Mouse (Mus musculus): ENCODE measurements at regions not wholly inside any gene's neighbourhood (a gene's known extent, or its start where the extent isn't known, plus 50 kb on each side); places are given as distances from the start of the nearest gene placed in this dataset.
"Not testable (repeated sequence)": the region's sequence is repeated elsewhere in the genome, so short reads cannot be mapped to it uniquely, and the experiment has no call there.

- ATAC-seq (replicated peaks; ENCODE audit: insufficient number of reproducible peaks, low FRiP score, low TSS enrichment, poor library complexity, severe bottlenecking): no peak
These were observed 197.2 kb downstream of the Dad1 start for GRCm38 (mm10) chr14:54056691-54057090.

- no peak for ATAC-seq (replicated peaks; ENCODE audit: insufficient number of reproducible peaks, low FRiP score, low TSS enrichment, poor library complexity, severe bottlenecking)
These were observed 198.5 kb downstream of the Dad1 start for GRCm38 (mm10) chr14:54055390-54055789.

GRCm38 (mm10) chr14:54042286-54042685 is 211.6 kb downstream of the Dad1 start:
- ATAC-seq (replicated peaks; ENCODE audit: insufficient number of reproducible peaks, low FRiP score, low TSS enrichment, poor library complexity, severe bottlenecking): no peak

GRCm38 (mm10) chr14:54040644-54041043 is 213.3 kb downstream of the Dad1 start:
- no peak for ATAC-seq (replicated peaks; ENCODE audit: insufficient number of reproducible peaks, low FRiP score, low TSS enrichment, poor library complexity, severe bottlenecking)

GRCm38 (mm10) chr14:54034516-54034915 is 219.4 kb downstream of the Dad1 start:
- ATAC-seq (replicated peaks; ENCODE audit: insufficient number of reproducible peaks, low FRiP score, low TSS enrichment, poor library complexity, severe bottlenecking): no peak

- ATAC-seq (replicated peaks; ENCODE audit: insufficient number of reproducible peaks, low FRiP score, low TSS enrichment, poor library complexity, severe bottlenecking): no peak
These were observed 230.4 kb downstream of the Dad1 start for GRCm38 (mm10) chr14:54023552-54023951.

GRCm38 (mm10) chr14:54021443-54021842 is 232.5 kb downstream of the Dad1 start:
- ATAC-seq (replicated peaks; ENCODE audit: insufficient number of reproducible peaks, low FRiP score, low TSS enrichment, poor library complexity, severe bottlenecking): no peak

- ATAC-seq (replicated peaks; ENCODE audit: insufficient number of reproducible peaks, low FRiP score, low TSS enrichment, poor library complexity, severe bottlenecking): no peak
These were observed 239.3 kb downstream of the Dad1 start for GRCm38 (mm10) chr14:54014628-54015027.

GRCm38 (mm10) chr14:54002083-54002482 is 251.8 kb downstream of the Dad1 start:
- ATAC-seq (replicated peaks; ENCODE audit: insufficient number of reproducible peaks, low FRiP score, low TSS enrichment, poor library complexity, severe bottlenecking): no peak

GRCm38 (mm10) chr14:54000527-54000926 is 253.4 kb downstream of the Dad1 start:
- ATAC-seq (replicated peaks; ENCODE audit: insufficient number of reproducible peaks, low FRiP score, low TSS enrichment, poor library complexity, severe bottlenecking): no peak

GRCm38 (mm10) chr14:53993427-53993826 is 260.5 kb downstream of the Dad1 start:
- no peak for ATAC-seq (replicated peaks; ENCODE audit: insufficient number of reproducible peaks, low FRiP score, low TSS enrichment, poor library complexity, severe bottlenecking)

- no peak for ATAC-seq (replicated peaks; ENCODE audit: insufficient number of reproducible peaks, low FRiP score, low TSS enrichment, poor library complexity, severe bottlenecking)
These were observed 261.1 kb downstream of the Dad1 start for GRCm38 (mm10) chr14:53992712-53993286.

GRCm38 (mm10) chr14:53991390-53991789 is 262.5 kb downstream of the Dad1 start:
- no peak for ATAC-seq (replicated peaks; ENCODE audit: insufficient number of reproducible peaks, low FRiP score, low TSS enrichment, poor library complexity, severe bottlenecking)

- ATAC-seq (replicated peaks; ENCODE audit: insufficient number of reproducible peaks, low FRiP score, low TSS enrichment, poor library complexity, severe bottlenecking): no peak
These were observed 273.1 kb downstream of the Dad1 start for GRCm38 (mm10) chr14:53980771-53981170.

GRCm38 (mm10) chr14:53961426-53961825 is 292.5 kb downstream of the Dad1 start:
- not testable (repeated sequence) for ATAC-seq (replicated peaks; ENCODE audit: insufficient number of reproducible peaks, low FRiP score, low TSS enrichment, poor library complexity, severe bottlenecking)

GRCm38 (mm10) chr14:53960779-53961178 is 293.1 kb downstream of the Dad1 start:
- ATAC-seq (replicated peaks; ENCODE audit: insufficient number of reproducible peaks, low FRiP score, low TSS enrichment, poor library complexity, severe bottlenecking): no peak

GRCm38 (mm10) chr14:53935791-53936231 is 318.1 kb downstream of the Dad1 start:
- ATAC-seq (replicated peaks; ENCODE audit: insufficient number of reproducible peaks, low FRiP score, low TSS enrichment, poor library complexity, severe bottlenecking): not testable (repeated sequence)

GRCm38 (mm10) chr14:53935336-53935735 is 318.6 kb downstream of the Dad1 start:
- not testable (repeated sequence) for ATAC-seq (replicated peaks; ENCODE audit: insufficient number of reproducible peaks, low FRiP score, low TSS enrichment, poor library complexity, severe bottlenecking)

GRCm38 (mm10) chr14:53910871-53911270 is 343.0 kb downstream of the Dad1 start:
- ATAC-seq (replicated peaks; ENCODE audit: insufficient number of reproducible peaks, low FRiP score, low TSS enrichment, poor library complexity, severe bottlenecking): no peak

- no peak for ATAC-seq (replicated peaks; ENCODE audit: insufficient number of reproducible peaks, low FRiP score, low TSS enrichment, poor library complexity, severe bottlenecking)
These were observed 349.3 kb downstream of the Dad1 start for GRCm38 (mm10) chr14:53904578-53904977.

- ATAC-seq (replicated peaks; ENCODE audit: insufficient number of reproducible peaks, low FRiP score, low TSS enrichment, poor library complexity, severe bottlenecking): no peak
These were observed 352.8 kb downstream of the Dad1 start for GRCm38 (mm10) chr14:53901103-53901502.

All from monocyte, adult 5-6 weeks (primary cell).